Mouse (Mus musculus): Measurements from ENCODE around the gene Erich2. TPM values are rescaled to one million over a fixed set of nuclear protein-coding genes. Genes with fewer than 3 reads are reported as not detected.

The Erich2 gene
- polyA plus RNA-seq, 1 experiment: 2.7 TPM

- H3K36me3 ChIP-seq (ENCODE audit: control insufficient read depth, insufficient read depth, low read length): no peaks in the 10 kb centered on the region
- no peaks in the 10 kb centered on the region for H3K4me1 ChIP-seq (ENCODE audit: control insufficient read depth, insufficient read depth, low read length)
- no peaks in the 10 kb centered on the region for H3K27me3 ChIP-seq (replicated peaks; ENCODE audit: control insufficient read depth, insufficient read depth, low read length)
- H3K4me3 ChIP-seq (ENCODE audit: insufficient read depth, low read depth, low read length): no peak within 1 kb of the TSS
- TF ChIP-seq POLR2A (IDR thresholded peaks at IDR 0.05; ENCODE audit: low read depth, low read length) (no peak), CTCF (conservative IDR thresholded peaks at IDR 0.05; ENCODE audit: insufficient read depth, insufficient read length, low read depth, low read length) (no peak)
- no peak within 1 kb of the TSS for H3K27ac ChIP-seq (ENCODE audit: insufficient read depth, low read depth, low read length)
- no peak for DNase-seq
- WGBS: 47% methylated on average over 4 of the region's 4 CpGs
Measured at GRCm38 (mm10) chr2:70552772-70553171, 44.2 kb downstream of the Erich2 start, which contains the start of gene Gad1. Gad1 (plus strand) TSS chr2:70553072.

- DNase-seq: no peak
- Histone ChIP-seq H3K4me1 (ENCODE audit: control insufficient read depth, insufficient read depth, low read length) (no peaks in the 10 kb centered on the region), H3K36me3 (ENCODE audit: control insufficient read depth, insufficient read depth, low read length) (no peaks in the 10 kb centered on the region), H3K4me3 (ENCODE audit: insufficient read depth, low read depth, low read length) (no peak overlapping the region), H3K27me3 (replicated peaks; ENCODE audit: control insufficient read depth, insufficient read depth, low read length) (no peaks in the 10 kb centered on the region), H3K27ac (ENCODE audit: insufficient read depth, low read depth, low read length) (no peak overlapping the region)
- 83% methylated on average over 3 of the region's 3 CpGs for WGBS
- TF ChIP-seq POLR2A (IDR thresholded peaks at IDR 0.05; ENCODE audit: low read depth, low read length) (no peak), CTCF (conservative IDR thresholded peaks at IDR 0.05; ENCODE audit: insufficient read depth, insufficient read length, low read depth, low read length) (no peak)
Measured at GRCm38 (mm10) chr2:70553826-70554225, 45.2 kb downstream of the Erich2 start.

DNA sequence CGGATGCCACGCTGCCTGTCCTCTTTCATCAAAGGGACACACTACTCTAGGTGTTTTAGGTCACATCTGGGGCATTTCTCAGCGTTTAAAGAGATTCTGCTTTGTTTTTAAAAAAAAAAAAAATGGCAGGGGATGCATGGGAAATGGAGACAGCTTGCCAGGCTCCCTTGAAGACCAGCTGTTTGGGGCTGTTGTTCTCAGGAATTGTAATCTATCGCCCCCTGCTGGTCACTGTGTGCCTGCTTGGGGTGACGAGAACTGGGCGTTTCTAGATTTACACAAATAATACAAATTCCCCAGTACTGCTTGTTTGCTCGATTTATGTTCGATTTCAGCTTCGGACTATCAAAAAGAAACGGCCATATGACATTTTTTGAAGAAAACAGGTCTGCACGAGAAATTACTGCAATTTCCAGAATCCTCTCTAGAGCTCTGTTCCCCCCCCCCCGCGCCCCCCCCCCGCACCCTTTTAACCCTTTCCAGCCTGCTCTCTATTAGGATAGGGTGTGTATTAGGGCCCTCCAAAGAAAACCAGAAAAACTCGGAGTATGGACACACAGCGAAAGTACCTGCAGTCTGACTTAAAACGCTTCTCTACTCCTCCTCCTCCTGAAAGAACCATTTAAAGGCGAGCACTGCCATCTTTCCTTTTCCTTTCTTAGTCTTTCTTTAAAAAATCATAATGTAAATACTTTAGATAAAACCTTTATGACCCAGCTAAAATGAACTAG, 49.7 kb downstream of the Erich2 start:
- no peak overlapping the region for H3K4me3 ChIP-seq (ENCODE audit: insufficient read depth, low read depth, low read length)
- no peaks in the 10 kb centered on the region for H3K4me1 ChIP-seq (ENCODE audit: control insufficient read depth, insufficient read depth, low read length)
- 5% methylated on average over 17 of the region's 18 CpGs for WGBS
- H3K27me3 ChIP-seq (replicated peaks; ENCODE audit: control insufficient read depth, insufficient read depth, low read length): peaks cover 5% of the 10 kb centered on the region; the same call in 1 of the 2 replicates
- peak; percentile 83 for DNase-seq
- TF ChIP-seq POLR2A (IDR thresholded peaks at IDR 0.05; ENCODE audit: low read depth, low read length): no peak
- TF ChIP-seq CTCF (conservative IDR thresholded peaks at IDR 0.05; ENCODE audit: insufficient read depth, insufficient read length, low read depth, low read length): peak; percentile 85
- H3K36me3 ChIP-seq (ENCODE audit: control insufficient read depth, insufficient read depth, low read length): no peaks in the 10 kb centered on the region
- H3K27ac ChIP-seq (ENCODE audit: insufficient read depth, low read depth, low read length): no peak overlapping the region

DNA sequence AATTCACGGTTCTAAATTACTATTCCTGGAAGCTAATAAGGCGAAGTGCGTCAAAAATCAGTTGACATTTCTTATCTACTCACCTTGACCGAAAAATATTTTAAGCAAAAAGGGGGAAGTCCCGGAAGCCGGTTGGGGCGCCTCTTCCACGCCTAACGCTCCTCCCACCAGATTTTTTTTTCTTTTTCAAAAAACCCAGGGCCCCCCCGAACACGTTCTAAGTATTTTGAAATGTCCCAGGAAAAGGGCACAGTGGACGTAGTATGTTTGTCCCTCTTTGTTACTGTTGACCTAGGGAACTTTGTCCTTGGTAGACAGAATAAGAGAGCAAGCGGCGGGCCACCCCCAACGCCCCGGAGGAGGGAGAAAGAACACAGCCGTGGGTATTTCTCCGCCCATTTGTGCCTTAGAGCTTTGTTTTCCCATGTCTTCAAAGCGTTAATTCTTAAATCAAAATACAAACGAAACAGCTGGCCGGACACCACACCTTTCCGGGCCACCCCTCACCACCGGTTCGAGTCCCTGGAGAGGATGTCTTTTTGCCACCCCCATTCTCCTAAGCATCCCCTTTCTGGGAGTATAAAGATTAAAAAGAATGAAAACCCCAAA, 50.3 kb downstream of the Erich2 start:
- WGBS: 9% methylated on average over 24 of the region's 24 CpGs
- Histone ChIP-seq H3K36me3 (ENCODE audit: control insufficient read depth, insufficient read depth, low read length) (no peaks in the 10 kb centered on the region), H3K27me3 (replicated peaks; ENCODE audit: control insufficient read depth, insufficient read depth, low read length) (peaks cover 5% of the 10 kb centered on the region; the same call in 1 of the 2 replicates)

DNA sequence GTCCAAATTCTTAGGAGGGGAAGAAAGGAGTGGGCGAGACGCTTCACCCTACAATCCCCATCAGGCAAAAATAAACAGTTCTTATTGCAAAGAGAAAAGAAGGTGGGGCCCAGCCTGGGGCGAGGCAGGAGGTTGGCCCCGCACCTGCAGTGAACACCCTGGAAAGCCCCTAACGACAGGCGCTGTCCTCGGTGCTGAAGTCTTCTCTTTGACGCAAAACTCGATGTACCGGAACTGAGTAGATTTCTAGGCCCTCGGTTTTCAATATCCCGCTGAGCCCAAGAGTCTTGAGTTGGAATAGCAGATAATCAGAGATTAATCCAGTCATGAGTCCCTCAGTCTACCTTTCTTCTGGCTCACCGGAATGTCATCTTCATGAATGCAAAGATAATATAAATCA, 50.9 kb downstream of the Erich2 start:
- Histone ChIP-seq H3K36me3 (ENCODE audit: control insufficient read depth, insufficient read depth, low read length) (no peaks in the 10 kb centered on the region), H3K27me3 (replicated peaks; ENCODE audit: control insufficient read depth, insufficient read depth, low read length) (peaks cover 6% of the 10 kb centered on the region; the same call in 1 of the 2 replicates), H3K4me3 (ENCODE audit: insufficient read depth, low read depth, low read length) (no peak overlapping the region), H3K27ac (ENCODE audit: insufficient read depth, low read depth, low read length) (no peak overlapping the region), H3K4me1 (ENCODE audit: control insufficient read depth, insufficient read depth, low read length) (no peaks in the 10 kb centered on the region)
- TF ChIP-seq CTCF (conservative IDR thresholded peaks at IDR 0.05; ENCODE audit: insufficient read depth, insufficient read length, low read depth, low read length): no peak
- no peak for TF ChIP-seq POLR2A (IDR thresholded peaks at IDR 0.05; ENCODE audit: low read depth, low read length)
- WGBS: 2% methylated on average over 13 of the region's 13 CpGs
- DNase-seq: peak; percentile 55

More for the DNA sequence above, 50.3 kb downstream of the Erich2 start:
- no peak overlapping the region for H3K4me3 ChIP-seq (ENCODE audit: insufficient read depth, low read depth, low read length)
- no peak for DNase-seq
- no peak overlapping the region for H3K27ac ChIP-seq (ENCODE audit: insufficient read depth, low read depth, low read length)
- no peaks in the 10 kb centered on the region for H3K4me1 ChIP-seq (ENCODE audit: control insufficient read depth, insufficient read depth, low read length)
- no peak for TF ChIP-seq POLR2A (IDR thresholded peaks at IDR 0.05; ENCODE audit: low read depth, low read length)
- TF ChIP-seq CTCF (conservative IDR thresholded peaks at IDR 0.05; ENCODE audit: insufficient read depth, insufficient read length, low read depth, low read length): no peak

DNA sequence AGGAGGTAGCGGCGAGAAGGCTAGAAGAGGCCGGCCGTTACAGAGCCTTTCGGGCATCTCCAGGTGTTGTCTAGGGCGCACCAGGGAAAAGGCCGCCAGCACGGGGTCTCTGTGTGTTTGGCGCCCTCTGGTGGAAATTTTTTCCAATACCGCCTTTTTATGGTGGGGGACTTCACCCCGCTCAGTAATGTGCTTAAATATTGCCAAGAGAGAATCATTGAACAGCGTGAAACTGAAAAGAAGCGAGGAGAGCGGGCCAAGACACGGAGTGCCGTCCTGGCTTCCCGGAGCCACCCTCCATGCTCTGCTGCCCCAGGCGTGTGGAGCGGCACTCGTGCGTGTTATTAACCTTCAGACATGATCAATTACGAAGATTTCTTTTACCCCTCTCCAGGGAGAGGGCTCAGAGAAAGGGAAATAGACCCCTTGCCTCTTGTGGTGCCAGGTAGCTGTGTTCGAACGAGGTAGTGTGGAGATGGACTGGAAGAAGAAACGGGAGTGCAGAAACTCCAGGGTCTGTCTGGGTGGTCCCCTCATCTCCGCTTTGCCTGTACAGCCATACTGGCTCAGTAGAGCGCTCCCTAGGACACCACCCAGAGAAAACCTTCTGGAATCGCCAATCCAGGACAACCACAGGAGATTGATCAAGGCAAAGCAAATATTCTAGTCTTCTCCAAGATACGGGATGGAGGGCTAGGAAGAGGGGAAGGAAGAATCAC, 52.6 kb downstream of the Erich2 start:
- Histone ChIP-seq H3K4me1 (ENCODE audit: control insufficient read depth, insufficient read depth, low read length) (no peaks in the 10 kb centered on the region), H3K27ac (ENCODE audit: insufficient read depth, low read depth, low read length) (no peak overlapping the region), H3K27me3 (replicated peaks; ENCODE audit: control insufficient read depth, insufficient read depth, low read length) (peaks cover 8% of the 10 kb centered on the region; the same call in 1 of the 2 replicates), H3K4me3 (ENCODE audit: insufficient read depth, low read depth, low read length) (no peak overlapping the region), H3K36me3 (ENCODE audit: control insufficient read depth, insufficient read depth, low read length) (no peaks in the 10 kb centered on the region)
- WGBS: 2% methylated on average over 29 of the region's 29 CpGs
- DNase-seq: peak; percentile 47
- TF ChIP-seq CTCF (conservative IDR thresholded peaks at IDR 0.05; ENCODE audit: insufficient read depth, insufficient read length, low read depth, low read length) (peak; percentile 38), POLR2A (IDR thresholded peaks at IDR 0.05; ENCODE audit: low read depth, low read length) (no peak)

Measured in kidney, adult 2 months (tissue).